Comparison of ENCODE assay signal across 7 mouse cellular contexts in genomic region chr6:50294128-50294527, GRCm38 (mm10). TPM values are rescaled to one million over a fixed set of nuclear protein-coding genes. Genes with fewer than 3 reads are reported as not detected.
DNase-seq lines count a peak whose midpoint lies in the region; ATAC-seq lines count a peak whose summit lies in the region.

No protein-coding gene starts in this region.

- H3K9ac ChIP-seq in forebrain, embryonic 12.5 days = no peak overlapping the region
- no peak overlapping the region for H3K9ac ChIP-seq in hindbrain, embryonic 13.5 days

- 43% methylated on average over 1 of the region's 1 CpGs for WGBS in forebrain, embryonic 12.5 days
- 37% methylated on average over 1 of the region's 1 CpGs for WGBS in hindbrain, embryonic 13.5 days

- no peak overlapping the region for H3K27ac ChIP-seq in forebrain, embryonic 12.5 days
- no peak overlapping the region for H3K27ac ChIP-seq in hindbrain, embryonic 13.5 days

- peak; percentile 76 for DNase-seq in MEL-GATA-1-ER (ENCODE audit: extremely low read depth, low read depth)
- peak; percentile 73 for DNase-seq in c-Kit-positive CD71-positive TER-119-negative erythroid progenitor cells, embryonic 14.5 days (ENCODE audit: low read depth)
- peak; percentile 73 to 87 for DNase-seq in layer of hippocampus, postnatal 14 days (ENCODE audit: low spot score in 2 of 2)
- DNase-seq in right cerebral cortex, postnatal 14 days = peak; percentile 74

- no peak overlapping the region for H3K4me2 ChIP-seq in forebrain, embryonic 12.5 days
- H3K4me2 ChIP-seq in hindbrain, embryonic 13.5 days = no peak overlapping the region

- no peaks in the 10 kb centered on the region for H3K27me3 ChIP-seq in forebrain, embryonic 12.5 days
- no peaks in the 10 kb centered on the region for H3K27me3 ChIP-seq in hindbrain, embryonic 13.5 days

- no peak overlapping the region for H3K4me3 ChIP-seq in forebrain, embryonic 12.5 days (replicated peaks)
- H3K4me3 ChIP-seq in hindbrain, embryonic 13.5 days = no peak overlapping the region

- no peaks in the 10 kb centered on the region for H3K36me3 ChIP-seq in forebrain, embryonic 12.5 days (replicated peaks)
- H3K36me3 ChIP-seq in hindbrain, embryonic 13.5 days = no peaks in the 10 kb centered on the region

- no peaks in the 10 kb centered on the region for H3K9me3 ChIP-seq in forebrain, embryonic 12.5 days
- no peaks in the 10 kb centered on the region for H3K9me3 ChIP-seq in hindbrain, embryonic 13.5 days

- no peaks in the 10 kb centered on the region for H3K4me1 ChIP-seq in forebrain, embryonic 12.5 days
- no peaks in the 10 kb centered on the region for H3K4me1 ChIP-seq in hindbrain, embryonic 13.5 days (replicated peaks)

- ATAC-seq in forebrain, embryonic 12.5 days (ENCODE audit: low FRiP score) = peak; percentile 67
- peak; percentile 66 for ATAC-seq in hindbrain, embryonic 13.5 days (ENCODE audit: low FRiP score)
- ATAC-seq in megakaryocyte-erythroid progenitor cell, adult 5-6 weeks (replicated peaks; ENCODE audit: low FRiP score, low TSS enrichment, poor library complexity, severe bottlenecking) = peak; percentile 91

RNA-seq across cellular contexts. Expression of gene Gsdme, which starts 30.5 kb away (rescaled TPM):
- polyA plus RNA-seq in forebrain, embryonic 12.5 days (2016; fragmentation: Nextera tagmentation; extraction: Ambion mirVana) = 50.7 and 56.9 TPM in 2 replicates
- 69.8 and 71.0 TPM in 2 replicates for polyA plus RNA-seq in hindbrain, embryonic 13.5 days (2015; fragmentation: Nextera tagmentation; extraction: Ambion mirVana)
- 10 to 100 TPM; 11.6 to 12.7 TPM for total RNA-seq in layer of hippocampus, postnatal 14 days (2021)
- total RNA-seq in megakaryocyte-erythroid progenitor cell, adult 5-6 weeks (2014; fragmentation: Nextera tagmentation) = 0.94 and 2.5 TPM in 2 replicates
- 1.8 and 2.5 TPM in 2 replicates for total RNA-seq in megakaryocyte-erythroid progenitor cell, adult 5-6 weeks (2017)
